Mouse (Mus musculus) right cerebral cortex, postnatal 14 days (tissue): ENCODE measurements around the gene Cyp2a22.
"Not testable (repeated sequence)": the region's sequence is repeated elsewhere in the genome, so short reads cannot be mapped to it uniquely, and the experiment has no call there.

Experiments
- DNase-seq: peaks from one replicate; pipeline ENCODE4 v3.0.0; 2022

The Cyp2a22 gene

GRCm38 (mm10) chr7:26939262-26939661 lies at the start of gene Cyp2a22:
Gene Cyp2a22 (minus strand): TSS chr7:26939384.
- DNase-seq: no peak

GRCm38 (mm10) chr7:26983151-26983550 lies 44.0 kb upstream of the Cyp2a22 start:
- DNase-seq: not testable (repeated sequence)

- no peak for DNase-seq
Measured at GRCm38 (mm10) chr7:26982551-26982950, 43.4 kb upstream of the Cyp2a22 start.

- not testable (repeated sequence) for DNase-seq
Measured at GRCm38 (mm10) chr7:26981937-26982336, 42.8 kb upstream of the Cyp2a22 start.

- not testable (repeated sequence) for DNase-seq
Measured at GRCm38 (mm10) chr7:26981464-26981863, 42.3 kb upstream of the Cyp2a22 start.

- not testable (repeated sequence) for DNase-seq
Measured at GRCm38 (mm10) chr7:26962371-26962770, 23.2 kb upstream of the Cyp2a22 start.

GRCm38 (mm10) chr7:26953306-26953705 lies 14.1 kb upstream of the Cyp2a22 start:
- not testable (repeated sequence) for DNase-seq

GRCm38 (mm10) chr7:26952671-26953070 lies 13.5 kb upstream of the Cyp2a22 start:
- not testable (repeated sequence) for DNase-seq

GRCm38 (mm10) chr7:26941320-26941925 lies 2.2 kb upstream of the Cyp2a22 start:
- DNase-seq: not testable (repeated sequence)

- not testable (repeated sequence) for DNase-seq
Measured at GRCm38 (mm10) chr7:26917114-26917513, 22.1 kb downstream of the Cyp2a22 start.
